Mouse (Mus musculus): ENCODE measurements around the gene Tfpi2. TPM values are rescaled to one million over a fixed set of nuclear protein-coding genes. Genes with fewer than 3 reads are reported as not detected.

The Tfpi2 gene
- polyA plus RNA-seq, 1 experiment from 2014 or later: 6.9 TPM

DNA sequence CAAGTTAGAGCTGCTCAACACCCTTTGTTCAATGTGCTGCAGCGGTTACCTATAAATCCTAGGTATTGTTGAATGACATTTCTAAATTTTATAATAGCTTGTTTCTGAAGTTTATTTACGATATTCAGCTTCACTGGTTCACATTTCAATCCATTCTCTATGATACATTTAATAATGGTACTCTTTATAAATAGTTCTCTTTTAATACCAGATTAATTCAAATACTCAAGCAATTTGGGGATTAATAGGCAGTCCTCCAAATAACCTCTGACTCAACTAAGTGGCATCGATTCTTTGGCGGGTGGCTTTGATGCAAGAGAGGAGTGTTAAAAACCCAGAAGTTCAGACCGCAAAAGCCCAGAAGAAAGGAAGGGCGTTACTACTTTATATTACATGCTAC lies 4.8 kb upstream of the Tfpi2 start, which contains the start of gene Gngt1:
Gene Gngt1, plus strand, starts transcription at position 301 of the 400 bp plus-strand sequence.
- Histone ChIP-seq H3K27ac (ENCODE audit: low read length) (no peak within 1 kb of the TSS), H3K9ac (replicated peaks; ENCODE audit: low read depth) (no peak within 1 kb of the TSS), H3K4me3 (ENCODE audit: low read depth, low read length) (no peak within 1 kb of the TSS), H3K4me2 (replicated peaks; ENCODE audit: low read depth, low read length) (no peak within 1 kb of the TSS), H3K36me3 (ENCODE audit: insufficient read depth, low read length) (no peaks in the 10 kb centered on the region), H3K4me1 (ENCODE audit: insufficient read depth, low read depth, low read length) (no peaks in the 10 kb centered on the region), H3K9me3 (ENCODE audit: low read length) (no peaks in the 10 kb centered on the region), H3K27me3 (replicated peaks; ENCODE audit: insufficient read depth, low read length) (no peaks in the 10 kb centered on the region)
- ATAC-seq: no peak
- no peak for TF ChIP-seq CTCF (IDR thresholded peaks at IDR 0.05)
- no peak for TF ChIP-seq EP300 (IDR thresholded peaks at IDR 0.05)
- no peak for DNase-seq (ENCODE audit: low spot score)
- WGBS: 90% methylated on average over 6 of the region's 6 CpGs

DNA sequence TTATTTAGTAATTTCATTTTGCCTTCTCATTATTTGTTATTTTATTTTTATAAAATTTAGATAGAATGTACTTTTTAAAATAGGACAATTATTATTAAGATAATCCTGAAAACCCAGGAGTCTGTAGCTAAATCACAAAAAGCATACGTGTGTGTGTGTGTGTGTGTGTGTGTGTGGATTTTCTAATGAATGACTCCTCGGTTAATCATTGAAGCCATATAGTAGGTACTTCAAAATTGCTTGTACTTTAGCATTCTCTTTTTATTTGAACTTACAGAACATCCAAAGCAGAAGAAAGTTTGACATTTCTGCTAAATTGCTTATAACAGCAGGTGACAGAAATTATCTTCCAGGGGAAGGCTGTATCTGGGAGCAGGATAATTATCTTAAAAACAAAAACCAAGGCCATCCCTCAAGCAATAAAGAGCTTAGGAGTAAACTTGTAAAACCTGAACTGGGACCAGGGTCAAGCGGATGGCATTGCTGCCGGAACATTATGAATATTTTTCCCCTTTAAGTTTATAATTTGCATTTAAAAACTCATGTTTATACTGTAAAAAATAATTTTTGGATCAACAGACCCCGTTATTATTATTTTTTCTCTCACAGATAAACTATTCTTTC lies 5.9 kb downstream of the Tfpi2 start:
- H3K27ac ChIP-seq (ENCODE audit: low read length): no peak overlapping the region
- H3K36me3 ChIP-seq (ENCODE audit: insufficient read depth, low read length): no peaks in the 10 kb centered on the region
- ATAC-seq: no peak
- H3K4me2 ChIP-seq (replicated peaks; ENCODE audit: low read depth, low read length): no peak overlapping the region
- no peak for TF ChIP-seq CTCF (IDR thresholded peaks at IDR 0.05)
- no peak for TF ChIP-seq EP300 (IDR thresholded peaks at IDR 0.05)
- no peak overlapping the region for H3K4me3 ChIP-seq (ENCODE audit: low read depth, low read length)
- DNase-seq (ENCODE audit: low spot score): no peak
- H3K27me3 ChIP-seq (replicated peaks; ENCODE audit: insufficient read depth, low read length): no peaks in the 10 kb centered on the region
- no peaks in the 10 kb centered on the region for H3K4me1 ChIP-seq (ENCODE audit: insufficient read depth, low read depth, low read length)
- no peaks in the 10 kb centered on the region for H3K9me3 ChIP-seq (ENCODE audit: low read length)
- no peak overlapping the region for H3K9ac ChIP-seq (replicated peaks; ENCODE audit: low read depth)
- WGBS: 78% methylated on average over 5 of the region's 5 CpGs

DNA sequence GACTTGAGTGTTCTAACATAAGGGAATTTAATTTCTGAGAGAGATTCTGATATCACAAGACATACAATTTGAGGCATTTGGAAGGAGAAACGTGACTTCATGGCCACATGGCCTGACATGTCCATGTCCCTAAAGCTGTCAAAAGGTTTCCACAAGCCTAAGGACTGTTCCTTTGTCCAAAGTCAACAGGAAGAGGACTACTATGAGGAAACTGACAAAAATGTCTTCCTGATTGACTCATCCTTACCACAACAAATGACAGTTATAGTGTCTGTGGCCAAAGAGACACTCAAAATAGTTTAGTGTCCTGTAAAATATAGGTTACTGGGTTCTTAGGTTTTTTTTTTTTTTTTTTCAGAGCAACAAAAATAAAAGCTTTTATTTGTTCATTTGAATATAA lies 15.0 kb downstream of the Tfpi2 start:
- DNase-seq (ENCODE audit: low spot score): no peak
- Histone ChIP-seq H3K9me3 (ENCODE audit: low read length) (no peaks in the 10 kb centered on the region), H3K36me3 (ENCODE audit: insufficient read depth, low read length) (no peaks in the 10 kb centered on the region), H3K27me3 (replicated peaks; ENCODE audit: insufficient read depth, low read length) (no peaks in the 10 kb centered on the region), H3K4me2 (replicated peaks; ENCODE audit: low read depth, low read length) (no peak overlapping the region), H3K27ac (ENCODE audit: low read length) (no peak overlapping the region), H3K9ac (replicated peaks; ENCODE audit: low read depth) (no peak overlapping the region), H3K4me3 (ENCODE audit: low read depth, low read length) (no peak overlapping the region), H3K4me1 (ENCODE audit: insufficient read depth, low read depth, low read length) (no peaks in the 10 kb centered on the region)
- TF ChIP-seq EP300 (IDR thresholded peaks at IDR 0.05): no peak
- TF ChIP-seq CTCF (IDR thresholded peaks at IDR 0.05): no peak
- ATAC-seq: no peak
- 55% methylated on average over 1 of the region's 1 CpGs for WGBS

DNA sequence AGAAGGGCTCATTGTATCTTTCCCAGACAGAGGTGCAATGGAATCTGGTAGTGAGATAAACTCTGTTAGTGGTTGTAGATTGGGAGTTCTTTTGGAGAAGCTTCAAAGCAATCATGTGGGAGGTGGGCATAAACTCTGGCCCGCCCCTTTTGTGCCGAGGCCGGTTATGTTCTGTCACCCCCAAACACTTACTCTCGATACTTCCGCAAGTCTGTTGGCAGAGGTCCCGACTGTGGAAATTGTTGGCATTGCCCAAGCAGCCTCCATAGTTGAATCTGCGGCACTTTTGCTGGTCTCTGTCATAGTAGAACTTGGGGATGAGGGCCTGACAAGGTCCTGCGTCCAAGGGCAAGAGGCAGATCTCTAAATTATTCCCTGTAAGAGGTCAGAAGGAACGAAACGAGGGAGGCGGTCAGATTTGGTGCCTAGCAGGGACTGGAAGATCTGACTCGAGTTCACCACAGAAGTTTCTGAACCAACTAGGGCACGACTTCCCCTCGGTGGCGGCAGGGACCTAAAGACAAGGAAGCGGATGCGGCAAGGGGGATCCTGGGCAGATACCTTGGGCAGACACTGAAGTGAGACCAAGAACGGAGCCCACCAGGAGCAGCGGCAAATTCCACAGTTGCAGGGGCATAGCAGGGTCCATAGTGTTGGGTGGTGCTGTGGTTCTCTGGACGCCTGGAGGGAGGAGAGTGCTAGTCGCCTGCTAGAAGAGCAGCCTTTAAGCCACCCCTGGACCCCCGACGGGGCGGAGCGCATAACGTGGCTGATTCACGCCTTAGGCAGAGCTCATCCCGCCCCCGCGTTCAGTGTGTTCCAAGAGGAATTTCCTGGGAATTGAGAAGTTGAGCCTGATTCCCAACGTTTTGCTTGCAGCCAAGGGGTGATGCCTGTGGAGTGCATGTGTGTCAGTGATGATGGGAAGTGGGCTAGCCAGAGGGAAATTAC lies 20.8 kb downstream of the Tfpi2 start:
- Histone ChIP-seq H3K4me2 (replicated peaks; ENCODE audit: low read depth, low read length) (peak overlapping the region; percentile 56), H3K27me3 (replicated peaks; ENCODE audit: insufficient read depth, low read length) (no peaks in the 10 kb centered on the region), H3K27ac (ENCODE audit: low read length) (no peak overlapping the region), H3K9ac (replicated peaks; ENCODE audit: low read depth) (peak overlapping the region; percentile 29; the same call in 1 of the 2 replicates), H3K36me3 (ENCODE audit: insufficient read depth, low read length) (no peaks in the 10 kb centered on the region), H3K4me1 (ENCODE audit: insufficient read depth, low read depth, low read length) (no peaks in the 10 kb centered on the region), H3K9me3 (ENCODE audit: low read length) (no peaks in the 10 kb centered on the region), H3K4me3 (ENCODE audit: low read depth, low read length) (peak overlapping the region; percentile 25)
- WGBS: 20% methylated on average over 31 of the region's 31 CpGs
- TF ChIP-seq CTCF (IDR thresholded peaks at IDR 0.05) (no peak), EP300 (IDR thresholded peaks at IDR 0.05) (no peak)
- ATAC-seq (peak; percentile 48), DNase-seq (ENCODE audit: low spot score) (peak; percentile 39)

DNA sequence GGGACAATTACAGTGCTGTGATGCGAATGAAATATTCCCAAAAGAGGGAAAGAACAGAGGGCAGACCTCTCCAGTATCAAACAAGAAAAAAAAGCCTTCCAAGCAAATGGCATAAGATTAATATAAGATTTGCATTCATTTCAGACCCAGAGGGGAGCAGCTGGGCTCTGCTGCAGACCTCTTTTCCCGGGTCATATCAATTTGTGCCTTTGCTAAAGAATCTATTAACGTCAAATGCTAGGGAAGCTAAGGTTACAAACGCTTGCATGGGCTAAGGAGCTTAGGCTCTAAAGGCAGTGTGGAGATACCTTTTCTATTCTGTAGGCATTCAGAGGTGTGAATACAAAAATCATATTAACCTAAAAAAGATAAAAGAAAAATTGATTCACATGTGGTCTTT lies 33.8 kb downstream of the Tfpi2 start:
- H3K9ac ChIP-seq (replicated peaks; ENCODE audit: low read depth): no peak overlapping the region
- ATAC-seq: no peak
- WGBS: 57% methylated on average over 4 of the region's 4 CpGs
- H3K4me1 ChIP-seq (ENCODE audit: insufficient read depth, low read depth, low read length): no peaks in the 10 kb centered on the region
- H3K27ac ChIP-seq (ENCODE audit: low read length): no peak overlapping the region
- H3K4me2 ChIP-seq (replicated peaks; ENCODE audit: low read depth, low read length): no peak overlapping the region
- H3K36me3 ChIP-seq (ENCODE audit: insufficient read depth, low read length): no peaks in the 10 kb centered on the region
- no peak for DNase-seq (ENCODE audit: low spot score)
- H3K4me3 ChIP-seq (ENCODE audit: low read depth, low read length): no peak overlapping the region
- no peaks in the 10 kb centered on the region for H3K27me3 ChIP-seq (replicated peaks; ENCODE audit: insufficient read depth, low read length)
- H3K9me3 ChIP-seq (ENCODE audit: low read length): no peaks in the 10 kb centered on the region
- TF ChIP-seq CTCF (IDR thresholded peaks at IDR 0.05) (no peak), EP300 (IDR thresholded peaks at IDR 0.05) (no peak)

DNA sequence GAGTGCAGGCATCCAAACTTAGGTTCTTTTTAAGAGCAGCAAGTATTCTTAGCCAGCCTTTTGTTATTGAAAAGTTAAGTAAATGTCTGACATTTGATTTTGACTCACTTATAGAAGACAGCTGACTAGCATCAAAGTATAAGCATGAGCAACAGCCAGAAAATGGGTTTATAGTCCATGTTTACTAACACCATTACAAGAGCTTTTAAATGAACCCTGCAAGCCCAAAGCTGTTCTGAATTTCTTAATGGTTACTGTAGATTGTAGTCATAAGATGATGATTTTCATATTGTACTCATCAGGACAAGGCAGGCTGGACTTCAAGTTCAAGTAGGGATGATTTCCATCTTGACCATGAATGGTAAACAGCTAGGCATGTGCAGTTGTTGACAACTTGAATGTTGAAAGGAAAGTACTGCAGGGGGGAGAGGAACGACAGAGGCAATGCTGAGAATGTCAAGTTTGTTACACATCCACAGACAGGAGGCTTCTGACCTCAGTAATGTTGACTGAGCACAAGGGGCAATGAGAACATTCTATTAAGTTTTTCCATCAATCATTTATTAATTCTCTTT lies 52.5 kb downstream of the Tfpi2 start:
- H3K4me1 ChIP-seq (ENCODE audit: insufficient read depth, low read depth, low read length): no peaks in the 10 kb centered on the region
- 30% methylated on average over 1 of the region's 1 CpGs for WGBS
- no peak overlapping the region for H3K4me3 ChIP-seq (ENCODE audit: low read depth, low read length)
- H3K9ac ChIP-seq (replicated peaks; ENCODE audit: low read depth): no peak overlapping the region
- ATAC-seq (peak; percentile 87), DNase-seq (ENCODE audit: low spot score) (peak; percentile 71)
- H3K4me2 ChIP-seq (replicated peaks; ENCODE audit: low read depth, low read length): no peak overlapping the region
- TF ChIP-seq EP300 (IDR thresholded peaks at IDR 0.05) (0 out of 2 replicates have a peak, but pooled peaks have one; percentile 18), CTCF (IDR thresholded peaks at IDR 0.05) (no peak)
- no peaks in the 10 kb centered on the region for H3K9me3 ChIP-seq (ENCODE audit: low read length)
- no peaks in the 10 kb centered on the region for H3K27me3 ChIP-seq (replicated peaks; ENCODE audit: insufficient read depth, low read length)
- no peaks in the 10 kb centered on the region for H3K36me3 ChIP-seq (ENCODE audit: insufficient read depth, low read length)
- H3K27ac ChIP-seq (ENCODE audit: low read length): no peak overlapping the region
